Mouse (Mus musculus): ENCODE results near the gene Tle1. TPM values are rescaled to one million over a fixed set of nuclear protein-coding genes. Genes with fewer than 3 reads are reported as not detected.

Tle1 gene
- total RNA-seq, 2 experiments from 2014 or later: 7.9 to 10.1 TPM

- DNase-seq (ENCODE audit: low spot score): no peak
- intact Hi-C loops (cut with DNase I): no loop called here
Measured at GRCm38 (mm10) chr4:72087811-72088210, 112.9 kb downstream of the Tle1 start.

GRCm38 (mm10) chr4:72069111-72069534 is 131.6 kb downstream of the Tle1 start:
- intact Hi-C loops (cut with DNase I): loop anchor here (10.0 kb wide), 1 partner anchor 126 kb away; no protein-coding TSS in a partner anchor
- DNase-seq (ENCODE audit: low spot score): no peak

- no peak for DNase-seq (ENCODE audit: low spot score)
Measured at GRCm38 (mm10) chr4:72067937-72068336, 132.8 kb downstream of the Tle1 start.

More at GRCm38 (mm10) chr4:72067937-72068336, 132.8 kb downstream of the Tle1 start:
- intact Hi-C loops (cut with DNase I): loop anchor here (10.0 kb wide), 1 partner anchor 127 kb away; no protein-coding TSS in a partner anchor
